Mouse (Mus musculus) kidney, adult 2 months (tissue): ENCODE results near the gene Kcnh4.

Experiments used
- CTCF ChIP-seq: fragments of 200-500 bp; conservative IDR thresholded peaks from 2 replicates; pipeline ENCODE4 v1.5.1; 2011; ENCODE audit warnings: low read depth, mild to moderate bottlenecking, control low read depth, low read length, moderate library complexity, mixed read lengths; ENCODE audit not compliant: insufficient read depth, insufficient read length
- POLR2A ChIP-seq: fragments of 200-500 bp; IDR thresholded peaks from one replicate; pipeline ENCODE4 v1.6.1; 2011; ENCODE audit warnings: low read depth, low read length, control low read depth

DNA sequence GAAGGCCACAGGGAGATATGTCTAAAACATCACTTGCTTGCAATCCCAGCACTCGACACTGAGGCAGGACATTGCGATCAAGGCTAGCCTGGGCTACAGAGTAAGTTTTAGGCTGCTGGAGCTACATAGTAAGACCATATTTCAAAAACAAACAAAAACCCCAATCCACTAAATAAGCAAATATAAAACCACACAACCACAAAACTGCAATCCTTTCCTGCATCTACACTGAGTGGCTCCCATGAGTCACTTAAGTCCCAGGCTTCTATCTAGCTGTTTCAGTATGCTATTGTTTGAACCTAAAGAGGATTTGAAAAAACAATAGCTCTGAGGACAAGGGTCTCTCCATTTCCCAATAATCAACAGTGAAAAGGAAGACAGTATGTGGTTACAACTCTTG lies 35.6 kb upstream of the Kcnh4 start:
- no peak for TF ChIP-seq CTCF
- TF ChIP-seq POLR2A, result no peak
